Mouse (Mus musculus): ENCODE results near the gene H2-Ke6.

DNA sequence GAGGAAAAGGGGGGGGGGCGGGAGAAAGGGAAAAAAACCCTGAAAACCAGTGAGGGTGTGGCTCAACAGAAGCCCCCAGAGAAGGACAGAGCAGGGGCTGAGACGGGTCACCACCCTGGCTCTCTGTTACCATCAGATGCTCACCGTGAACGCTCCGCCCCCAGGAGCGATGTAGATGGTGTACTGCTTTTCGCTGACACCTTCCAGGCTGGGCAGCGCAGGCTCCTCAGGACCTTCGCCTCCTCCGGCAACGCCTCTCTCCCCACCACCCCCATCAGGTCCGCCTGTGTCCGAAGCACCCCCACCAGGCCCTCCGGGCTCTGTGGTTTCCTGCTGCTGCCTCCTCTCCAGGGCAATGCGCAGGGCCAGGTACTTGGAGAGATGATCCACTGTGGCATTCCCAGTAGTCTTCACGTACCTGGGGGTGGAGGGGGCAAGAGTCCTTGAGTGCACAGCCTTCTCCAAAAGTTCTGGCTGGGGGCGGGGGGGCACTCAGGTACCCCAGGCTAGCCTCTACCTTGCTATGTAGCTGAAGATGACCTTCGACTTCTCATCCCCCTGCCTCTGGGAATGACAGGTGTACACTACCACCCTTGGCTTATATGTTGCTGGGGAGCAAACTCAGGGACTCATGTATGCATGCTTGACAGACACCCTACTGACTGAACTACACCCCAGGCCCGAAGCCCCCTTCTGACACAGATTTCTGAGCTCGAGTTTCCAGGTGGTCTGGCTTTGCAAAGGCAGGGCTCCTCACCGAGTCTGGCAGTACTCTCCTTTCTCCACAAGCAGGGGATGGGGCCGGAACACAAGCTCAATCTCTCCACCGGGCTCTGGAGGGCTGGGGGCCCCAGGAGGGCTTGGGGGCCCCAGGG, 6.1 kb downstream of the H2-Ke6 start:
- TF ChIP-seq CTCF (IDR thresholded peaks at IDR 0.05; ENCODE audit: extremely low read depth, insufficient read length, insufficient replicate concordance, low read depth, low read length) (no peak), POLR2A (IDR thresholded peaks at IDR 0.05; ENCODE audit: low read depth, low read length) (no peak)

Measured in small intestine, adult 2 months (tissue).